Mouse (Mus musculus) layer of hippocampus, adult 11-12 months (tissue): ENCODE results near the gene Gm26602.

Source experiments
- DNase-seq: peaks from one replicate; pipeline ENCODE4 v3.0.0; 2022; ENCODE audit warnings: low spot score

The Gm26602 gene

GRCm38 (mm10) chr10:79886054-79886453 is 24.6 kb upstream of the Gm26602 start, which contains the start of gene Elane:
Gene Elane, plus strand, starts transcription at chr10:79886247.
- DNase-seq, result no peak

- DNase-seq, result no peak
Observed at GRCm38 (mm10) chr10:79886611-79887010, 24.0 kb upstream of the Gm26602 start.

- no peak for DNase-seq
Observed at GRCm38 (mm10) chr10:79889386-79889785, 21.3 kb upstream of the Gm26602 start.

GRCm38 (mm10) chr10:79890670-79891069 is 20.0 kb upstream of the Gm26602 start, which contains the start of gene Cfd:
Gene Cfd, plus strand, starts transcription at chr10:79890853.
- no peak for DNase-seq

- DNase-seq, result peak; percentile 82
Observed at GRCm38 (mm10) chr10:79892451-79893118, 18.1 kb upstream of the Gm26602 start.

- DNase-seq, result no peak
Observed at GRCm38 (mm10) chr10:79896306-79896705, 14.3 kb upstream of the Gm26602 start.

GRCm38 (mm10) chr10:79896814-79897213 is 13.8 kb upstream of the Gm26602 start:
- DNase-seq, result no peak

- DNase-seq, result no peak
Observed at GRCm38 (mm10) chr10:79897316-79898245, 13.1 kb upstream of the Gm26602 start.

GRCm38 (mm10) chr10:79900951-79901410 is 9.7 kb upstream of the Gm26602 start:
- peak; percentile 81 for DNase-seq

- DNase-seq, result no peak
Observed at GRCm38 (mm10) chr10:79906712-79907111, 3.9 kb upstream of the Gm26602 start.

- DNase-seq, result no peak
Observed at GRCm38 (mm10) chr10:79907415-79907814, 3.2 kb upstream of the Gm26602 start.

GRCm38 (mm10) chr10:79908167-79909091 is 2.2 kb upstream of the Gm26602 start, which contains the start of gene Med16:
Gene Med16, minus strand, starts transcription at chr10:79908923.
- peak; percentile 96 for DNase-seq

- DNase-seq, result peak; percentile 58
Observed at GRCm38 (mm10) chr10:79909092-79909922, 1.3 kb upstream of the Gm26602 start.

- no peak for DNase-seq
Observed at GRCm38 (mm10) chr10:79912412-79912811, 1.8 kb downstream of the Gm26602 start.

- no peak for DNase-seq
Observed at GRCm38 (mm10) chr10:79914131-79914947, 3.7 kb downstream of the Gm26602 start.

- no peak for DNase-seq
Observed at GRCm38 (mm10) chr10:79914948-79915596, 4.4 kb downstream of the Gm26602 start.

- no peak for DNase-seq
Observed at GRCm38 (mm10) chr10:79916081-79916480, 5.4 kb downstream of the Gm26602 start.

- peak; percentile 81 for DNase-seq
Observed at GRCm38 (mm10) chr10:79916808-79917531, 6.3 kb downstream of the Gm26602 start, which contains the start of gene Kiss1r. Gene Kiss1r, plus strand, starts transcription at chr10:79916971.
